Mouse (Mus musculus) R1 (cell line): ENCODE measurements around the gene Flywch1.
"Not testable (repeated sequence)": the region's sequence is repeated elsewhere in the genome, so short reads cannot be mapped to it uniquely, and the experiment has no call there.

Experiments
- DNase-seq: peaks from one replicate; pipeline ENCODE4 v3.0.0-alpha.2; 2018; ENCODE audit warnings: low read depth, low spot score

Gene Flywch1

DNA sequence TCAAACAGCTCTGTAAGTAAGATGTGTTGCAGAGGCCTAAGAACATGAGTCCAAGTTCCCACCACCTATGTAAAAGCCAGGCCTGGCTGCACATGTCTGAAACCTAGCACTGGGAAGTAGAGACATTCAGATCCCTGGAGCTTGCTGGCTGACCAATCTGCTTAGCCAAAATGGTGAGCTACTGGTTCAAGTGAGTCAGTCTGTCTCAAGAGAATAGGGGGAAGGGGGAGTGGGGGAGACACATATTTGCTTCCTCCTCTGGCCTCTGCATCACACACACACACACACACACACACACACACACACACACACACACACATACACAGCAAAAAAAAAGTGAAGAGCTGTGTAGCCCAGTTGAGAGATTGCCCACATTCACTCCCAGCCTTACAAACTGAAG, 11.9 kb upstream of the Flywch1 start:
- DNase-seq, result no peak

DNA sequence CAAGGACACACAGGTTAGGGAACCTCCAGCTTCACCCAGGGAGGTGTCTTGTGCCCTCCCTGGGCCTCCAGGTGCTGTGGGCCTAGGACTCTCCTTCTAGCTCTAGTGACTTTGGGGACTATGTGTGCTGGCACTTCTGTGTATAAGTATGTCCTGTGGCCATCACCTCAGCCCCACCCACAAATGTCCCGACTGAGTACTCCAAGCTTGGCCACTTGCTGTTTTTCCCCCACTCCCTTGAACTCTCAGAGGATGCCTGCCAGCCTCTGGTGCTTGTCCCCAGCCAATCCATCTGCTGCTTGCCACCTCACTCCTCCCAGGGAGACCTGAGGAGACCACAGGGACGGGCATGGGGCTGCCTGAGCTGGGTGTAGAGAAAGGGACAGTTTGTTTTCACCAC, 7.0 kb upstream of the Flywch1 start:
- DNase-seq, result no peak

DNA sequence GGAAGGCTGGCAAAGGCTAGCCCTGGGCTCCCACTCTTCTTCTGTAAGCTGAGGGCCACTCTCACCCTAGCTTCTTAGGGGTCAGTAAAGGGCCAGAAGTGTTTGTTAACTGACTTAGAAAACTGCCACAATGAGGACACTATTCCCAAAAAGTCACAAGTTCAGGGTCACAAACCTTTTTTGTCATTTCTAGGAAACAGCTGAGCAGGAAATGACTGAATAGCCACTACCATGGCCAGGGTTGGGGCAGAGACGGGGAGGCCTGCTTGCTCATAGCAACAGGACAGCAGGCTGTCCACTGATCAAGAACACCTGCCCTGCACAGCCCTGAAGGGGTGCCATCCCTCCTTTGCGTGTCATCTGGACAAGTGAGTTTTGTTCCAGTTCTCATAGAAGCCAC, 5.7 kb upstream of the Flywch1 start:
- DNase-seq, result no peak

DNA sequence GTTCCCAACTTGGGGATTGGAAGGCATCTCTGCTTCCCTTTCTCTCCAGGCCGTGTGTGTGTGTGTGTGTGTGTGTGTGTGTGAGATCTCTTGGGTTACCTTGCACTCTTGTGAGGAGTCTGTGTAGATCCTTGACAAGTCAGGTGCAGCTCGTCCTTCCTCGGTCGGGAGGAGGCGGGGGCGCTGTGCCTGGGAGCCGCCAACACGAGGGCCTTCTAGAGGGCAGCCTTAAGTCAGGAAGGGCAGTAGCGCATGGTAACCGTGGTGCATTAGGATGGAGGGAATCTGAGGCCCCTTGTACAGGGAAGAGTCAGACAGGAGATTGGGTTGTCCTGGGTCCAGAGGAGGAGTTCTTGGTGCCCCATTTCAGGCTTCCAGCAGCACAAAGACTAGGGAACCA, 4.8 kb upstream of the Flywch1 start:
- DNase-seq, result no peak

DNA sequence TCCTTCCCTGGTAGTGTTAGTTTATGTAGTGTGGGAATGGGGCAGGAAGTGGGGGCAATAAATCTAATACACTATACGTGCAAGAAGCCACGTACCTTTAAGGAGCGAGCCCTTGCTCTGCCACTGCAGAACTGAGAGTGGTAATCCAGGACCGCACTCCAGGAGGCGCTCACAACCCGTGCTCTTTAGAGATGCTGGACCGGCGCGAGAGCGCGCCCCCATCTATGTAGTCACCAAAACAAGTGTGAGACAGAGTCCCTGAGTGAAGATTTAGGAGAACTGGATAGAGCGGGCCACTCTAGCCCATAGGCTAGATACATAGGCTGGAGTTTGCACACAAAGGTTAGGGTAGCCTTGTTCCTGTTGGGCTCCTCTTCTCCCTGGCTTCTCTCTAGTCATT, 2.7 kb upstream of the Flywch1 start:
- peak; percentile 80 for DNase-seq

DNA sequence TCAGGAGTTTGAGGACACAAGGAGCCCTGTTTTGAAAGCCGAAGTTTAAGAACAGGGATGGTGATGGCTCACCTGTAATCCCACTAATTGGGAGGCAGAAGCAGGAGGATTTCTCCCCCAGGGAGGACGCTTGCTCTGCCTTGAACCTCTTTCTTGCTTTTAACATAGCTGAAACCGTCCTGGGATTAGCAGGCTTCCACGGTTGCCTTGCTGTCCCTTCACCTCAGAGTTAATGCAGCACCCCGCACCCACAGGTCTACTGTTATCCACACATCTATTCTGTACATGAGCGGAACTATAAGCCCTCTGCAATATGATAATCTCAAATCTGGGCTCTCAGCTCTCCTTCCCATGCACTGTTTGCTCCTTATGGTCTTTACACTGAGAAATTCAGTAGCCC, 2.3 kb upstream of the Flywch1 start:
- no peak for DNase-seq

DNA sequence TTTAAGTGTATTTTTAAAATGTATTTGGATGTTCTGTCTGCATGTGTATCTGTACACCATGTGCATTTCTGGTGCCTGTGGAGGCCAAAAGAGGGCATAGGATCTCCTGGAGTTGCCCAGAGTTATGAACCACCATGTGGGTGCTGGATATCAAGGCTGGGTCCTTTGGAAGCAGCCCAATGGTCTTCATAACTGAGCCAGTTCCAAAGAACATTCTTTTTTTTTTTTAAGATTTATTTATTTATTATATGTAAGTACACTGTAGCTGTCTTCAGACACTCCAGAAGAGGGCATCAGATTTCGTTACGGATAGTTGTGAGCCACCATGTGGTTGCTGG, 786 bp upstream of the Flywch1 start:
- DNase-seq, result not testable (repeated sequence)

DNA sequence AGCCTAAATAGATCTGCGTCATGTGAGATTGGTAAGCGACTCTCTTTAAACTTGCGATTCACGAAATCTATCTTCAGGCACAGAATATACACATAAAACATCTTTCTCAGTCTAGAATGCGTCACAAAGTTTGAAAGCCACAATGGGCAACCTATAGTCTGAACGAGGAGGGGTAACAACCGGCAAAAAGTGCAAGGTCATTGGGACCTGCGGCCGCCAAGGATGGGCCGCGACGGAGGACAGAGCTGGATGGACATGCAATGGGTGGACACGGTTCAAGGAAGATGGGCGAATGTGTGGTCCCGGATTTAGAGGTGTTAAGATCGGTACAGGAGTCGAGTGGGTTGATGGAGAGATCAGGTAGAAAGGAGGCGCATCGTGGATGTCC, 512 bp downstream of the Flywch1 start:
- no peak for DNase-seq

DNA sequence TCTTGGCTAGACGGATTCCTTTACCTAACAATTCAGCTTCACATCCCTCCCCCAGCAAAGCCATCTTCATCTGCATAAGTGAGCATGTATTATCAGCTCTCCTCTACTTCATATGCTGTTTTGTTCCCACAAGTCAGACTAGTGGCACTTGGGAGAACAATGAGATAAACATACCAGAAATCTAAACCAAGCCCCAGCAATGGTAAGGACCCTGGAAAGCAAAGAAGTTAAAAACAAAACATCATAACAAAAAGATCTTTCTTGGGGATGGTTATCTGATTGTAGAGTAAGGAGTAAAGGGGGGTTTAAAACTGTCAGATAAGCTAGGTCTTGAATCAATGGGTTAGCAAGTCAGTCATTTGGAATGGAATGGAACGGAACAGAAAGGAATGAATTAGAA, 909 bp downstream of the Flywch1 start:
- no peak for DNase-seq

DNA sequence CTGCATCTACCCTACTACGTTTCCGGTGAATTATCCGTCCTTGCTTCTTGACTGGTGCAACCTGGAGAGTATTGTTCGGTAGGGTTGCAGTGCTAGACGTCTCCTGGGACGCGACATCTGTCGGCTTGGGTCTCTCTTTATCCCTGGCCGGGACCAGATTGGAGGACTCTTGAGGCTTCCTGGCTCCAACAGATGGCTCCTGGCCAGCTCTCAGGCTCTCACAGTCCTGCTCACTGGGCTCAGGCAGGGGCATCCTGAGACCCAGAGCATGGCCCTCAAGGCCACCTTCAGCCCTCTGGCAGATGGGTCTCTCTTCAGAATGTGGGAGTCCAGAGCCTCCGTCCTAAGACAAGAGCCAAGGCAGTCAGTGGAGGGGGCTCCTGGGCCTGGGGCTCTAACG, 8.4 kb downstream of the Flywch1 start:
- no peak for DNase-seq

DNA sequence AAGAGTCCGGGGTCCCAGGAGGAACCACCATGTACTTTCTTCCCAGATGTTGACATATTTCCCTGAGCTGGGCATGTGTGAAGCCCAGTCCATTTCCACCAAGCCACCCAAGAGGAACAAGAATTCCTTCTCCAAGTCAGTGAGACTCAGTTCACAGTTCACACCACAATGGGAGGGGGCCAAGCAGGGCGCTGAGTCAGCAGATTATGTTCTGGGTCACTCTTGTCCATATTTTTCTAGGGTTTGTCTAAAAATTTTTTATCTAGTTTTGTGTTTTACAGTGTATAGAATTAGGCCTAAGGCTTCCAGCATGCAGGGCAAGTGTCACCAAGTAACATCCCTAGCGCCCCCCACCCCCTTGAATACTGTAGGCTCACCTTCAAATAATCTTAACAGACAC, 10.2 kb downstream of the Flywch1 start:
- DNase-seq, result no peak

DNA sequence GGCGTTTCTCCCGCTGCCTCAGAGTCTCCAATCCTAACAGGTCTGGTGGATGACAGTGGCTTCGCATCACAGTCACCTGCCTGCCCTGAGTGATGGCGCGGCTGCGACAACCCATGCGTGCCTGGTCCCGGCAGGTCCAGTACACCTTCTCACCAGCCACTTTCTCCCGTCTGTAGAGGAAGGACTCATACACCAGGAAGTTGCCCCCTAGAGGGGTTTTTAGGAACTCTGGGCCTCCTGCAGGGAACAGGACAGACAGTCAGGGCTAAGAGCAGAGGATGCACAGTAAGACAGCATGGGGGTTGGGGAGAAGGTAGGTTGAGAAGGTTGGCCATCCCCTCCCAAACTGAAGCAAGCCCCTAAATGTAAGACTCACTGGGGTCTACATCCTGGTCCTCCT, 11.2 kb downstream of the Flywch1 start:
- DNase-seq, result peak; percentile 63

DNA sequence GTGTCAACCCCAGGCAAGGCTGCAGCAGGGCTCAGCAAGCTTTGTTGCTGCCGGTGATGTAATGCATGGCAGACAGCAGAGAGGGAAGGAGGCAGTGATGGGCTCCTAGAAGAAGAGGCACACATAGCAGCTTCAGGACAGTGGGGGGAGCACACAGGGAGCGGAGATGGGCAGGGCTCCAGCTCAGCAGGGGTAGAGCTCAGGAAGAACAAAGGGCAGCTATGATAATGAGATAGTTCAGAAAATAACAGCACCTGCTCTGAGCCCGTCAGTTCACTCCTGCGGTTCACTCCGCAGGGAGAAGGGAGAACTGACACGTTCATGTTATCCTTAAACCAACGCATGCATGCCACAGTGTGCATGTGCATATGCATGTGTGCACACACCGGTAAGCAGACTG, 12.6 kb downstream of the Flywch1 start:
- DNase-seq, result peak; percentile 87

DNA sequence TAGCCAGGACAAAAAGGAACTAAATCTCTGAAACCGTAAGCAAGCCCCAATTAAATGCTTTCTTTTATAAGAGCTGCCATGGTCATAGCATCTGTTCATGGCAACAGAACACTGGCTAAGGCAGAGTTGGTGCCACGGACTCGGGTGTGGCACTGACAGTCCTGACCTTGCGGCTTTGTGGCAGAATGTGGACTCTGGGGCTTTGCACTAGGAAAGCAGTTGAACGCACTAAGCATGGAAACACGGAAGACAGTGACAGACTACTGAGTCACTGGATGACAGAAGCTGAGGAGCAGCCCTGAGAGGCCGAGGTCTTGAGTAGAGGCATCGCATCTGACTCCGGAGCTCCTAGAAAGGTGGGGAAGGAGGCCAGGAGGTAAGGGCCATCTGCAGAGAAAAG, 13.8 kb downstream of the Flywch1 start:
- no peak for DNase-seq

DNA sequence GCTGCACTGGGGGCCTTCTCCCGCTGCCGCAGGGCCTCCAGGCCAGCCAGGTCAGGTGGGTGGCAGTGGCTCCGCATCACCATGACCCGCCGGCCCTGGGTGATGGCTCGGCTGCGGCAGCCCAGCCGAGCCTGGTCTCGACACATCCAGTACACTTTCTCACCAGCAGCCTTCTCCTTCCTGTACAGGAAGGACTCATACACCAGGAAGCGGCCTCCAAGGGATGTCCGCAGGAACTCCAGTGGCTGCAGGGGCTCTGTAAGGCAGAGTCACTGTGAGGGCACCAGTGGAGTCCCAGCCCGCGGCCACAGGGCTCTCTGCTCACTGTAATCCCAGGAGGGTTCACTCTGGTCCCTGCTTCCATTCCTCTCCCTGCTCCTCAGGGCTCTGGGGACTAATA, 15.7 kb downstream of the Flywch1 start:
- DNase-seq, result no peak

DNA sequence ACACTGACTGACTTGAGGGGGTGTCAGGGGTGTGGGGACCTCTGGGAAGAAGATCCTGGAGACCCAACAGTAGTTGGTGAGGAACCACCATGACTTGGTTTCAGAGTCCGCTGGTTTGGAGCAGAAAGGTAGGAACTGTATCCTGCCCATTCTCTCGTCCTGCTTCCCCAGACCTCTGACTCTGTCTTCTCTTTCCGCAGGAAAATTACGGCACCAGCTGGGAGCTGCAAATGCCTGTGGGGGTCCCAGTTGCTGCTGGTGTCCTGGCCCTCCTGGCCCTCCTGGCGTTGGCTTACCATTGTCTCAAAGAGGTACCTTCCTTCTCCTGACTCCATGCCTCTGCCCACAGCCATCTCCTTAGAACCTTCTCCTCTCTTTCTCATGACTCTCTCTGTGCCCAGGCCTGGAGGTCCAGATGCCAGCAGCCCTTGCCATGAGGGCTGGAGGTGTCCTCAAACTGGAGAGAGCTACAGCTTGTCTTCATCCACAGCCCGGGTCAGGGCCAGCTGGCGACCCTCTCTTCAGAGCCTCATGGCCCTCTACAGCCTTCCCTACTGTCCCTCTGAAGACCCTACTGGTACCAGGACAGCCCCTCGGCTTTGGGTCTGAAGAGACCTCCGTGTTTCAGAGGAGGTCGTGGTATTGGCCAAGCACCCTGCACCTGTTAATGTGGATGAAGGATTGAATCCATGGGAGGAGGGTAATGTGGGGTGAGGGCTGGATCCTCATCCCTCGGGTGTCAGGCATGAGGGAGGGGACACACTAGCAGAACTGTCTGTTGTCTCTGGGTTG, 21.8 kb downstream of the Flywch1 start:
- DNase-seq, result no peak

DNA sequence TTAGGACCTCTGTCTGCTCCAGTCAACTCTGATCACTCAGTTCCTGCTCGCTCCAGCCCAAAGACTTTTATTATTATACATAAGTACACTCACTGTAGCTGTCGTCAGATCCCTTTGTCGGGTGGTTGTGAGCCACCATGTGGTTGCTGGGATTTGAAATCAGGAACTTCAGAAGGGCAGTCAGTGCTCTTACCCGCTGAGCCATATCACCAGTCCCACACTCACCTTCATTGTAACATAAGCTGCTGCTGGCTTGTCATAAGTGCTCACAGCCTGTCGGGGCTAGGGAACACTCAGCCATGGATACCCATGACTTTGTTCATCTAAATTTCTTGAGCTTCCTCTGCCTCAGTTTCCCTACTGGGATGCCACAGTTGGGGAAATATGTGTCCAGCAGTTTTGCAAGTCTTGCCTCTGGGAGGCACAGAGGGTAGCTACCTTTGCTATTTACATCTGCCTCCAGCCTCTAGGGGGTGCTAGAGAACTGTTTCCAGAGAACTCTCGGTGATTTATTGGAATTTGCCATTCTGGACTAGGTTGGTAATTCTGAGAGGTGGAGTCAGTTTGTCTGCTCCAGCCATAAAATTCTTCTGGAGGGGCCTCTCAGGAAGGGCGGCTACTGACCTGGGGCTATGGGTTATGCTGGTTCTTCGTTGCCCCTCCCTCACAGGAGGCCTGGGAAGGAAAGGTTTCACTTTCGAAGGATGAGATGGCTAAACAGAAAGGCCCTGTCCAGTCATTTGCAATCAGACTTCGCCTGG, 22.6 kb downstream of the Flywch1 start:
- DNase-seq, result peak; percentile 93

DNA sequence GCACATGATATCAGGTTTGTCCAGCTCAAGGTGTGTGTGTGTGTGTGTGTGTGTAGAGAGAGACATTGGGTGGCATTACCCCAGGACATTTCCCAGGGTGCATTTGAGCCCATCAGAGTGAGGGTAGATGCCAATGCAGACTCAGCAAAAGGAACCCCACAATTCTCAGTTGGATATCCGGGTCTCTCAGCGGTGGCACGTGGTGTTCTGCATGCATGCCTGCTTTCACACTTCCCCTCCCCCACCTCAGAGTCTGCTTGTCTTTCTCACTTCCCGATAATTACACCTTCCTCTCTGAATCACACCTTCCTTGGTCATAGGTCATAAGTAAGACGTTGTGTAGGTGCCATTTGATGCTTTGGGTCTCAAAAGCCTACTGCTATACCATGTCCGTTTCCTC, 23.4 kb downstream of the Flywch1 start:
- DNase-seq, result no peak

DNA sequence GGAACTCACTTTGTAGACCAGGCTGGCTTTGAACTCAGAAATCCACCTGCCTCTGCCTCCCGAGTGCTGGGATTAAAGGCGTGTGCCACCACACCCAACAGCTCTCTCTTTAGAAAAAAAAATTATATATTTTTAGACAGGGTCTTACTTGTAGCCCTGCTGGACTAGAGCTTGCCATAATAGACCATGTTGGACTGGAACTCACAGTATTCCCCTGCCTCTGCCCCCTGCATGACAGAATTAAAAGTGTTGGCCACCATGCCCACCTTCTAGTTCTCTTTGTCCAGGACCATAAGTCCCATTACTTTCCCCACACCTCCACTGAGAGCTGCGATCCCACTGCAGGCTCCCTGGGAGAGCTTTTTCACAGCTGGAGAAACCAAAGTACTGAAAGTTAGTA, 23.9 kb downstream of the Flywch1 start:
- no peak for DNase-seq

DNA sequence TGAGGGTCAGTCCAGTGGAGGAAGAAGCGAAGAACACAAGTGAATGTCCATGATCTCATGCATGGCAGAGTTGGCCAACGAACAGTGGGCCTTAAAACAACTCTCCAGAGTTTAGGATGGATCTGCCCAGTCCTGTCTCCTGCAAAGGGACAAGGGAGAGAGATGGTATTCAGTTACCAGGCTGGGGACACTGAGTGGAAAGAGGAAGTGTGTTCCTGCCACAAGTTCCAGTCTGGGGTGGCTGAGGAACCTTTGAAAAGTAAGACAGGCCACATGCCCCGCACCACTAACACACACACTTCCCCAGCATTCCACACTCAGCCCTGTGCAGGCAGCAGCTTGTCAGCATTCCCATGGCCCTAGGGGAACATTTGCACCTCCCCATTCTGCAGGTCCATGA, 24.6 kb downstream of the Flywch1 start:
- no peak for DNase-seq

DNA sequence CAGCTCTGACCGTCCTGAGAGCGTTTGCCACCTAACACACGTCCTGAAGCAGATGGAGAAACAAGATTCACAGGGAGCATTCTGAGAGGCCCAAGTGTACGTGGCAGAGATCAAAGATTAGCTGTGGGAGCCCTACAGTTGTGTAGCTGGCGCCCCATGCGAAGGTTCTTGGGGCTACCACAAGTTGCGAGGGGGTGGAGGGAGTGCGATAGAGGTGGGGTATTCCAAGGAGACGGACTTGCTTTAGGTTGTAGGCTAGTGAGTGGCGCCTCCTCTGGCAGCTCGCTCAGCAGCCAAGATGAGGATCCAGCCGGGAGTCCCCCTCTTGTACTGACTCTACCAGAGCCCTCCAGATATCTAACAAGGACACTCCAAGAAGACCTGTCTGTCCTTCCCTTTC, 25.1 kb downstream of the Flywch1 start:
- peak; percentile 77 for DNase-seq

DNA sequence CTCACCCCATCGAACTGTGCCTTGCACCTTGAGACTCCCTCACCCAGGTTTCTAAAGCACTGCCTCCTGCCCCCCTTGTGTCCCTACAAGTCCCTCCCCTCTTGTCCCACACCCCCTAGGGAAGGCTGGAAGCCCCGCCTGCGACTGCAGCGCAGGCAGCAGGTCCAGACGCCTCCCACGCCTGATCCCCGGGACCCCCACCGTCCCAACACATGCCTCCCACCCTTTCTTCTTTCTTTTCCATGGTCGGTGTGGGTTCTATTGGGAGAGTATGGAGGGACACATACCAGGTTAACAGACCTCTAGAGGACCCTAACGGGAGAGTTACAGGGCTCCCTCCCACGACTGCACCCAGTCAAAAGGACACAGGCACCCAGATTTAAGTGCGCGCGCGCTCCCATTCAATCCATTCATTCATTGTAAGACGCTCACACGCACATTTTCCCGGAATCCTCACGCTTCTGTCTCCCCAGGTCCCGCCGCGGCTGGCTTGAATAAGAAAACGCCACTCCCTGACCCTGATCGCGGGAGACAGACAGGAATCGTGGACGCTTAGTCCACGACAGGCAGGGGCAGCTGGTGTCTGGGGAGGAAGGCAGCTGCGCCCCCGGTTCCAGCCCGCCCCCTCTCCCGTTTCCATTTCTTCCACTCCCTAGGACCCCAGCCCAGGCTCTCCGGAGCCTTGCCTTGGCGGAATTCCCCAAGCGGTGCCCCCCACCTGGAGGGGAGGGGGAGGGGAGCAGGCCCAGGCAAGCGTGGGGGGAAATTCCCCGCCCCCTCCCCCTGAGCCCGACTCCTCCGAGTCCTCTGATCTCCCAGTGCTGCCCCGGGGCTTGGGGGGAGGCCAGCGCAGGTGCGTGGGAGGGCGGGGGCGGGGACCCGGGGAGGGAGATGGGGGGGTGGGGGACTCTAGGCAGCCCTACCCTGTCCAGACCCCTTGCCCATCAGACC, 25.8 kb downstream of the Flywch1 start, which contains the start of gene Kremen2:
Gene Kremen2, minus strand, starts transcription at position 533 of the 951 bp plus-strand sequence.
- DNase-seq, result peak; percentile 45
